ENCODE assay signal across 8 mouse cellular contexts in the genomic region with DNA sequence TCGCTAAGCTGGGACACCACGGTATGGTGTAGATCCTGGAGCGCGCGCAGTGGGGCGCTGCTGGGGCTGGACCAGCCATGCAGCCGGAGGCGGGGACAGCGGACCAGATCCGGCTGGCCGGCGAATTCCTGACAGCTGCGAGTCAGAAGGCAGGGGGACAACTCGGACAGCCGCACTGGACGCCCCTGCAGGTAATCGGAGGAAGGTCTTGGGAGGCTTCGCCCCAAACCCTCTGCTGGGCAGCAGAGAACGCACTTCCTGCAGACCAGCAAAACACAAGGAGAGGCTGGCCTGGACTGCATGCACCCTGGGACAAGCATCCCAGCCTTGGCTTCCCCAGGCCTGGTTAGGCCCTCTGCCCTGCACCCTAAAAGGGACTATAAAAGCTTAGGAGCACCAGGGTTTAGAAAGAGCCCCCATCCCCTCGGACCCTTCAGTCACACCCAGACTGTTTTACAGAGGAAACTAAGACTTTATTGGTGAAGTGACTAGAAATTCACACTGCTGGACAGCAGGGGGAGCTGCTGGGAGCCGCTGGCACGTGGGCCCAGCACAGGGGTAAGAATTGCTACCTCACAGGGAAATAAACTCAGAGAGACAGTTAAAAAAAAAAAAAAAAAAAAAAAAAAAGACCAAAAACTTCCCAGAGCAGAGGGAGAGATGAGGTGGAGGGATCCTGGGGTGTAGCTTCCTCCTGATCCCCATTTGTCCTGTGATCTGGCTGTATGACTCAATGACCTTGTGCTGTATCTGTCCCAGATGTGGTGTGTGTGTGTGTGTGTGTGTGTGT. TPM values are rescaled to one million over a fixed set of nuclear protein-coding genes. Genes with fewer than 3 reads are reported as not detected.
DNase-seq lines count a peak whose midpoint lies in the region; ATAC-seq and TF ChIP-seq lines count a peak whose summit lies in the region.

Gene Cracr2a (plus strand): TSS at position 108 of the 790 bp plus-strand sequence.

- H3K27me3 ChIP-seq in hindbrain, postnatal 0 days (ENCODE audit: insufficient read depth, low read length) = no peaks in the 10 kb centered on the region

- 0% methylated on average over 22 of the region's 22 CpGs for WGBS in hindbrain, postnatal 0 days

- H3K4me2 ChIP-seq in hindbrain, postnatal 0 days (ENCODE audit: low read depth, low read length) = peak within 1 kb of the TSS; percentile 78

- peak within 1 kb of the TSS; percentile 50 for H3K9ac ChIP-seq in hindbrain, postnatal 0 days (replicated peaks; ENCODE audit: low read length)

- H3K27ac ChIP-seq in hindbrain, postnatal 0 days = 0 out of 2 replicates have a peak within 1 kb of the TSS, but pooled peaks have one; percentile 36

- H3K4me1 ChIP-seq in hindbrain, postnatal 0 days (ENCODE audit: insufficient read depth, low read length) = peaks cover 6% of the 10 kb centered on the region; the same call in 1 of the 2 replicates

- H3K36me3 ChIP-seq in hindbrain, postnatal 0 days (ENCODE audit: insufficient read depth, low read length) = no peaks in the 10 kb centered on the region

- H3K4me3 ChIP-seq in hindbrain, postnatal 0 days (ENCODE audit: low read length) = peak within 1 kb of the TSS; percentile 39

- H3K9me3 ChIP-seq in hindbrain, postnatal 0 days (ENCODE audit: low read length) = no peaks in the 10 kb centered on the region

- peak; percentile 87 for ATAC-seq in hindbrain, postnatal 0 days
- peak; percentile 90 for ATAC-seq in megakaryocyte, adult 5-6 weeks (ENCODE audit: poor library complexity, severe bottlenecking)

- DNase-seq in adrenal gland, adult (ENCODE audit: inconsistent age in 2 of 2, low spot score in 1 of 2) = peak; percentile 87 to 95
- peak; percentile 90 for DNase-seq in embryo, embryonic 10 days (ENCODE audit: low spot score)
- DNase-seq in gastrocnemius, adult 8-10 months (ENCODE audit: low spot score in 2 of 2) = peak; percentile 68 to 69
- DNase-seq in hindbrain, postnatal 0 days (ENCODE audit: low spot score) = peak; percentile 76
- peak; percentile 57 to 60 for DNase-seq in left cerebral cortex, adult 8-10 months (ENCODE audit: low spot score in 2 of 2)
- DNase-seq in right cerebral cortex, adult 2 months (ENCODE audit: low spot score in 2 of 2) = peak; percentile 78 to 79
- peak; percentile 24 for DNase-seq in urinary bladder, postnatal 10 days (ENCODE audit: low spot score)

- TF ChIP-seq CTCF in hindbrain, postnatal 0 days (IDR thresholded peaks at IDR 0.05; ENCODE audit: low read depth) = peak; percentile 67

RNA-seq across cellular contexts. Expression of gene Cracr2a, which starts in this region (rescaled TPM):
- under 1 TPM; 0.10 to 0.38 (median 0.22) TPM for total RNA-seq in gastrocnemius, adult 8-10 months (2022)
- total RNA-seq in hindbrain, postnatal 0 days (2014; rRNA removed) = 0.47 and 0.52 TPM in 2 replicates
- 1.0 and 1.1 TPM in 2 replicates for polyA plus RNA-seq in hindbrain, postnatal 0 days (2015; fragmentation: Nextera tagmentation; extraction: Ambion mirVana)
- 1 to 10 TPM; 3.4 to 5.4 (median 3.6) TPM for total RNA-seq in left cerebral cortex, adult 8-10 months (2022)
- 6.2 and 7.6 TPM in 2 replicates for total RNA-seq in megakaryocyte, adult 5-6 weeks (2015)
- total RNA-seq in megakaryocyte, adult 5-6 weeks (2017) = 8.0 and 12.6 TPM in 2 replicates

Comparison
In these comparisons a context has a peak if more than half of its experiments do, and no peak if none do; other contexts are left out.
1. Peak in every context shown above with its lines: DNase-seq, ATAC-seq, H3K4me3 ChIP-seq and H3K27ac ChIP-seq.
2. Peak in DNase-seq in gastrocnemius, adult 8-10 months; RNA of the gene not detected or under 1 TPM.
3. DNase-seq: peak in every context shown above with its lines; median percentile 91 in adrenal gland, adult; 90 in embryo, embryonic 10 days; 78 in right cerebral cortex, adult 2 months; 76 in hindbrain, postnatal 0 days; 68 in gastrocnemius, adult 8-10 months; 58 in left cerebral cortex, adult 8-10 months; 24 in urinary bladder, postnatal 10 days.